Mouse (Mus musculus) liver, adult 10 weeks (tissue): ENCODE measurements around the gene Dao. TPM values are rescaled to one million over a fixed set of nuclear protein-coding genes. Genes with fewer than 3 reads are reported as not detected.

Source experiments
- polyA plus RNA-seq: library from polyadenylated mRNA; stranded (reverse); fragments of 350-450 nt; fragmentation: Illumina TruSeq; extraction: RNeasy Lipid Tissue Mini Kit (QIAGEN cat#74804); gene quantifications from one replicate; pipeline ENCODE4 v1.2.3, GENCODE M21; 2014; ENCODE audit warnings: low read depth, low replicate concordance

Gene Dao
- not detected for polyA plus RNA-seq

GRCm38 (mm10) chr5:114003542-114003941, at the start of gene Dao:
Gene Dao, plus strand, starts transcription at chr5:114003703.

GRCm38 (mm10) chr5:113993487-113994465, 9.7 kb upstream of the Dao start, which contains the start of gene Ssh1:
Gene Ssh1, minus strand, starts transcription at chr5:113993894.

GRCm38 (mm10) chr5:114065161-114065560, 61.7 kb downstream of the Dao start, which contains the start of gene Usp30:
Gene Usp30, plus strand, starts transcription at chr5:114065461.

Other genes with a start within 250 kb of the Dao start
- gene Sart3, start 231.2 kb upstream of the Dao start, polyA plus RNA-seq: 1.1 TPM
- 34.2 TPM for gene Iscu, start 231.0 kb upstream of the Dao start, polyA plus RNA-seq
- not detected for gene Tmem119, start 203.2 kb upstream of the Dao start, polyA plus RNA-seq
- gene Selplg, start 171.1 kb upstream of the Dao start, polyA plus RNA-seq: 0.40 TPM
- 6.1 TPM for gene Coro1c, start 94.9 kb upstream of the Dao start, polyA plus RNA-seq
- gene Ssh1, start 9.8 kb upstream of the Dao start, polyA plus RNA-seq: 0.93 TPM
- gene Usp30, start 61.8 kb downstream of the Dao start, polyA plus RNA-seq: 2.9 TPM
- not detected for gene Svop, start 87.9 kb downstream of the Dao start, polyA plus RNA-seq
- not detected for gene Alkbh2, start 124.5 kb downstream of the Dao start, polyA plus RNA-seq
- 0.37 TPM for gene Ung, start 126.7 kb downstream of the Dao start, polyA plus RNA-seq
- 3.7 TPM for gene Acacb, start 142.8 kb downstream of the Dao start, polyA plus RNA-seq